Mouse (Mus musculus) intestine, embryonic 16.5 days (tissue): ENCODE data around the gene Lypd5. TPM values are rescaled to one million over a fixed set of nuclear protein-coding genes. Genes with fewer than 3 reads are reported as not detected.
A peak's percentile ranks its signal among the peaks of the same experiment; 100 is the strongest.

Source experiments
- ATAC-seq: fragments of 200-750 bp; cut with Nextera tagmentation; 2 replicates; pipeline ENCODE4 v1.8.0; 2017; ENCODE audit warnings: moderate TSS enrichment, moderate library complexity
- H3K27ac ChIP-seq: fragments of 300-500 bp; sonication (generic); 2 replicates; pipeline ENCODE4 v1.5.1; 2014; ENCODE audit warnings: mild to moderate bottlenecking, low read length
- H3K27me3 ChIP-seq: fragments of 300-500 bp; sonication (generic); replicated peaks from 2 replicates; pipeline ENCODE4 v1.6.1; 2014; ENCODE audit warnings: low read length, control low read depth, mixed read lengths; ENCODE audit not compliant: control insufficient read depth, insufficient read depth
- H3K36me3 ChIP-seq: fragments of 300-500 bp; sonication (generic); 2 replicates; pipeline ENCODE4 v1.6.1; 2014; ENCODE audit warnings: low read length, control low read depth; ENCODE audit not compliant: control insufficient read depth, insufficient read depth
- H3K4me1 ChIP-seq: fragments of 300-500 bp; sonication (generic); 2 replicates; pipeline ENCODE4 v1.6.1; 2014; ENCODE audit warnings: low read length, control low read depth, mixed read lengths; ENCODE audit not compliant: control insufficient read depth, insufficient read depth
- H3K4me2 ChIP-seq: fragments of 300-500 bp; sonication (generic); 2 replicates; pipeline ENCODE4 v1.6.1; 2014; ENCODE audit warnings: low read depth, low read length, control low read depth
- H3K4me3 ChIP-seq: fragments of 300-500 bp; sonication (generic); 2 replicates; pipeline ENCODE4 v1.5.1; 2014; ENCODE audit warnings: mild to moderate bottlenecking, low read length
- H3K9ac ChIP-seq: fragments of 300-500 bp; sonication (generic); 2 replicates; pipeline ENCODE4 v1.6.1; 2014; ENCODE audit warnings: low read depth, low read length
- H3K9me3 ChIP-seq: fragments of 300-500 bp; sonication (generic); 2 replicates; pipeline ENCODE4 v1.6.1; 2016; ENCODE audit warnings: low read length, control low read depth; ENCODE audit not compliant: control insufficient read depth
- WGBS: fragments of 180-500 bp; shearing (Covaris S2); extraction: QIAGEN DNeasy Blood & Tissue Kit; methylation state at CpG from one replicate; pipeline ENCODE4 v1.1.7; 2014; 5-methylcytosine and 5-hydroxymethylcytosine counted together
- polyA plus RNA-seq: library from polyadenylated mRNA; unstranded; fragments of >200 nt; fragmentation: Nextera tagmentation; extraction: Ambion mirVana; gene quantifications from 2 replicates; pipeline ENCODE4 v1.2.1, GENCODE M21; 2015

Lypd5 gene
- polyA plus RNA-seq, result 0.10 TPM in 1 of 2 replicates, not detected in the other

- H3K4me3 ChIP-seq, result no peak within 1 kb of the TSS
- no peak within 1 kb of the TSS for H3K9ac ChIP-seq
- ATAC-seq, result no peak
- H3K27ac ChIP-seq, result no peak within 1 kb of the TSS
- WGBS, result 48% methylated on average over 6 of the region's 6 CpGs
- H3K4me1 ChIP-seq, result no peaks in the 10 kb centered on the region
- H3K9me3 ChIP-seq, result no peaks in the 10 kb centered on the region
- no peaks in the 10 kb centered on the region for H3K36me3 ChIP-seq
- H3K27me3 ChIP-seq, result peaks cover 3% of the 10 kb centered on the region; the same call in 1 of the 2 replicates
- H3K4me2 ChIP-seq, result no peak within 1 kb of the TSS
Observed at GRCm38 (mm10) chr7:24348896-24349295, at the start of gene Lypd5. Gene Lypd5, plus strand, starts transcription at chr7:24349196.

GRCm38 (mm10) chr7:24299823-24300481, 49.0 kb upstream of the Lypd5 start:
- no peaks in the 10 kb centered on the region for H3K9me3 ChIP-seq
- H3K4me3 ChIP-seq, result peak overlapping the region; percentile 85
- no peaks in the 10 kb centered on the region for H3K27me3 ChIP-seq
- 3% methylated on average over 18 of the region's 18 CpGs for WGBS
- ATAC-seq, result peak; percentile 16
- H3K36me3 ChIP-seq, result peaks cover 9% of the 10 kb centered on the region; the same call in 1 of the 2 replicates
- H3K4me1 ChIP-seq, result peaks cover 11% of the 10 kb centered on the region; the same call in 1 of the 2 replicates
- H3K4me2 ChIP-seq, result peak overlapping the region; percentile 83
- peak overlapping the region; percentile 65 for H3K9ac ChIP-seq
- H3K27ac ChIP-seq, result peak overlapping the region; percentile 93

GRCm38 (mm10) chr7:24300771-24301282, 48.2 kb upstream of the Lypd5 start, which contains the start of gene Zfp61:
Gene Zfp61, minus strand, starts transcription at chr7:24301232.
- peak; percentile 73 for ATAC-seq
- Histone ChIP-seq H3K4me2 (peak within 1 kb of the TSS; percentile 83), H3K9ac (peak within 1 kb of the TSS; percentile 65; the same call in 1 of the 2 replicates), H3K27me3 (no peaks in the 10 kb centered on the region), H3K27ac (peak within 1 kb of the TSS; percentile 37; the same call in 1 of the 2 replicates), H3K9me3 (no peaks in the 10 kb centered on the region), H3K4me1 (peaks cover 11% of the 10 kb centered on the region; the same call in 1 of the 2 replicates), H3K4me3 (peak within 1 kb of the TSS; percentile 85), H3K36me3 (peaks cover 7% of the 10 kb centered on the region; the same call in 1 of the 2 replicates)
- WGBS, result 3% methylated on average over 13 of the region's 13 CpGs

DNA sequence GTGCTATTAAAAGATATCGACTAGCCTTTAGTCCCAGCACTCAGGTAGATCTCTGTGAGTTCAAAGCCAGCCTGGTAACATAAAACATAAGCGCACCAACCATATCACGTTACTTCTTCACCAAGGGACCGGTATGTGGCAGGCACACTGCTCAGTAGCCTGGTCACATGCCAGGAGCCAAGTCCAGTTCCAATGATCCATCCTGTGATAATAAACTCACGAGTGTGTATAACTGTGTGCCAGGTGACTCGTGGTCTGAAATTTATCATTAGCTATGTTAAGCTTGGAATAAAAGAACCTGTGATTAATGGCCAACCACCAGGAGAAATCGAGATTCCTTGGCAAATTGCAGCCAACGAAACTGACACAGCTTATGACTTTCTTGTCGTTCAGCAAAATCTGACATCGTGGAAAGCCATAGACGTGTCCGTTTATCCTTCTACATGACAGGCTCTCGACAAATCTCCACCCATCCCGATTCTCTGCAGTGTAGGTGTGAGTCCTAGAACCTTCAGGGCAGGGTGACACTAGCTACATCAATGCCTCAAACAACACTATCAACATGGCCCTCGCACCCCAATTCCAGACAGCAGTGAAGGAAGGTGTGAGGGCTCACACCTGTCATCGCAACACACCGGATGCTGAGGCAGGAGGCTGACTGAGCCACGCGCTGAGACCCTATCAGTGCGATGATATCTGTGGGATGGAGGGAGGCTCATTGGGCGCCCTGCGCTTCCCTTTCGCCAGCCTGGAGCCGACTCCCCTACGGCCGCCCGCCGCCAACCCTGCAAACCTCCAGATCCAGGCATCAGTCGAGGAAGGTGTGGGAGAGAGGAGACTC, 33.0 kb upstream of the Lypd5 start:
- Histone ChIP-seq H3K4me3 (peak overlapping the region; percentile 69), H3K27me3 (no peaks in the 10 kb centered on the region), H3K27ac (0 out of 2 replicates have a peak overlapping the region, but pooled peaks have one; percentile 7), H3K4me2 (peak overlapping the region; percentile 83), H3K9ac (peak overlapping the region; percentile 74), H3K9me3 (no peaks in the 10 kb centered on the region), H3K36me3 (no peaks in the 10 kb centered on the region), H3K4me1 (no peaks in the 10 kb centered on the region)
- ATAC-seq, result no peak
- 26% methylated on average over 29 of the region's 29 CpGs for WGBS

DNA sequence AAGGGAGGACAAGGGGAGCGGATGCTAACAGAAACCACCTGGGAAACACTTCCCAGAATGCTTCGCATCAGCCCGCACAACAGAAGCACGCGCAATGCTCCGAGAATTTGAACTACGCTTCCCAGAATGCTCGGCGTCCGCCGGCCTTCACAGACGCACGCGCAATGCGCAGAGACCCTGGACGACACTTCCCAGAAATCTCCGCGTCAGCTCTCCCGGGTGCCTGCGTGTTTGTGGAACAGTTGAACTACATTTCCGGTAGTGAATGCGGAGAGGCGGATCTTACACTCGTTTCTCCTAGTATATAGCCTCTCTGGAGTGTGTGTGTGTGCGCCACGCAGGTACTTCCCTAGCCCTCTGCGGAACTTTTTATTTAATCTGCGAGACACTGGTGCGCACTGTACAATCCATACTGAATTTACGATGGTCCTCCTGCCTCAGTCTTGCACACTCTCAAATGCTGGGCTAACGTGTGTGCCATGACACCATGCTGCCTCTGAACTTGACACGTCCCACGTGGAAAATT, 32.4 kb upstream of the Lypd5 start, which contains the start of gene Zfp94:
Gene Zfp94 (minus strand): TSS at position 100 of the 526 bp plus-strand sequence.
- peak within 1 kb of the TSS; percentile 69 for H3K4me3 ChIP-seq
- peak; percentile 97 for ATAC-seq
- H3K36me3 ChIP-seq, result no peaks in the 10 kb centered on the region
- no peaks in the 10 kb centered on the region for H3K9me3 ChIP-seq
- WGBS, result under 1% methylated on average over 33 of the region's 33 CpGs
- H3K9ac ChIP-seq, result peak within 1 kb of the TSS; percentile 74
- no peaks in the 10 kb centered on the region for H3K4me1 ChIP-seq
- H3K27me3 ChIP-seq, result no peaks in the 10 kb centered on the region
- H3K27ac ChIP-seq, result peak within 1 kb of the TSS; percentile 72
- peak within 1 kb of the TSS; percentile 83 for H3K4me2 ChIP-seq

DNA sequence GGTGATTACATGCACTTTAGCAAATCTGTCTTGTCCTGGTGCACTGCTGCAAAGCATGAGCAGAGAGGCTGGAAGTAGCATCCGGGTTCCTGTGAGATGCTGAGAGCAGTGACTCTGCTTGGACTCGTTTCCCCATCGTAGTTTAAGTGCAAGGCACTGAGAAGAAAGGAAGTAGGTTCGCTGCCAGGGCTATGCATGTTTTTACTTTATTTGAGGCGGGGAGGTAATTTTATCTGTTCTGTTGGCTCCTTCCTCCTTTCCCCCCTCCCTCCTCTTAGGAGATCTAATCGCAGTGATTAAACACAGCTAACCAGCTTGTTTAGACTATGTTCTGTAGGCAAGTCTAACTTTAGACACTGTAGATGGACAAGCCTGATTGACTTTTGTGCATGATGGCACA, 30.1 kb upstream of the Lypd5 start:
- 66% methylated on average over 6 of the region's 6 CpGs for WGBS
- Histone ChIP-seq H3K27me3 (no peaks in the 10 kb centered on the region), H3K9me3 (peaks cover 3% of the 10 kb centered on the region; the same call in 1 of the 2 replicates), H3K4me2 (no peak overlapping the region), H3K27ac (no peak overlapping the region), H3K4me1 (no peaks in the 10 kb centered on the region), H3K4me3 (no peak overlapping the region), H3K36me3 (no peaks in the 10 kb centered on the region), H3K9ac (no peak overlapping the region)
- no peak for ATAC-seq

GRCm38 (mm10) chr7:24322593-24322992, 26.4 kb upstream of the Lypd5 start:
- Histone ChIP-seq H3K27me3 (peaks cover 3% of the 10 kb centered on the region; the same call in 1 of the 2 replicates), H3K4me1 (no peaks in the 10 kb centered on the region), H3K4me2 (no peak overlapping the region), H3K4me3 (no peak overlapping the region), H3K36me3 (no peaks in the 10 kb centered on the region), H3K27ac (no peak overlapping the region), H3K9ac (no peak overlapping the region), H3K9me3 (peaks cover 14% of the 10 kb centered on the region)
- no peak for ATAC-seq
- WGBS, result 67% methylated on average over 4 of the region's 4 CpGs

- no peak for ATAC-seq
- Histone ChIP-seq H3K4me2 (no peak overlapping the region), H3K36me3 (no peaks in the 10 kb centered on the region), H3K4me1 (no peaks in the 10 kb centered on the region), H3K9me3 (peaks cover 14% of the 10 kb centered on the region), H3K9ac (no peak overlapping the region), H3K4me3 (no peak overlapping the region), H3K27me3 (peaks cover 3% of the 10 kb centered on the region; the same call in 1 of the 2 replicates), H3K27ac (no peak overlapping the region)
- 80% methylated on average over 6 of the region's 6 CpGs for WGBS
Observed at GRCm38 (mm10) chr7:24325197-24325596, 23.8 kb upstream of the Lypd5 start.
